Mouse (Mus musculus): ENCODE data around the gene Gstm6. TPM values are rescaled to one million over a fixed set of nuclear protein-coding genes. Genes with fewer than 3 reads are reported as not detected.
A peak's percentile ranks its signal among the peaks of the same experiment; 100 is the strongest.

Gstm6 gene
- total and polyA plus RNA-seq, 2 experiments = 96.1 to 138 TPM

DNA sequence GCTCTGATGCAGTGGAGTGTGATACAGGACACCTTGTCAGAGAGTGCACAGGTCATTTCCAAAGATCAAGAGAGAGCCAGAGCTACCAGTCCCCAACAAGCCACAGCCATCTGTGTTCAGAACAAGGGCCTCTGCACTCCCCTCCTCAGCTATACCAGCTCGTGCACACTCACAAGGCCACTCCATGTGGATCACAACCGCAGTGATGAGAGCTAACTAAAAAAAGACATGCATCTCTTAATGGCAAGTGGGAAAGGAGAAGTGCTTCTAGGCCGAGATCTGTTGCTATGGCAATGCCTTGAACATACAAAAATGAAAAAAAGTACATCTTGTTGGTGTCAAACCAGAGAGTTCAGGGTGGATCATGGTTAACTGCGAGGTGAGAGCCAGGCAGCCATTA lies 3.7 kb downstream of the Gstm6 start:
- peak overlapping the region; percentile 33 for H3K27ac ChIP-seq (replicated peaks; ENCODE audit: insufficient read depth, low read depth, low read length)
- H3K36me3 ChIP-seq (ENCODE audit: control insufficient read depth, insufficient read depth, low read length) = no peaks in the 10 kb centered on the region
- TF ChIP-seq CTCF (IDR thresholded peaks at IDR 0.05; ENCODE audit: low read depth, low read length) (no peak), POLR2A (IDR thresholded peaks at IDR 0.05; ENCODE audit: extremely low read depth, insufficient read depth, low read length) (no peak)
- WGBS = 82% methylated on average over 4 of the region's 4 CpGs
- H3K4me3 ChIP-seq (ENCODE audit: insufficient read depth, low read depth, low read length) = no peak overlapping the region
- no peak overlapping the region for H3K9ac ChIP-seq (ENCODE audit: low read depth, low read length)
- DNase-seq (ENCODE audit: extremely low read depth, low read depth, low spot score) = no peak
- H3K27me3 ChIP-seq (ENCODE audit: control insufficient read depth, insufficient read depth, low read length) = no peaks in the 10 kb centered on the region
- peaks cover 11% of the 10 kb centered on the region for H3K4me1 ChIP-seq (ENCODE audit: control insufficient read depth, insufficient read depth, low read length)
- no peaks in the 10 kb centered on the region for H3K79me2 ChIP-seq (ENCODE audit: control insufficient read depth, insufficient read depth, low read length)

DNA sequence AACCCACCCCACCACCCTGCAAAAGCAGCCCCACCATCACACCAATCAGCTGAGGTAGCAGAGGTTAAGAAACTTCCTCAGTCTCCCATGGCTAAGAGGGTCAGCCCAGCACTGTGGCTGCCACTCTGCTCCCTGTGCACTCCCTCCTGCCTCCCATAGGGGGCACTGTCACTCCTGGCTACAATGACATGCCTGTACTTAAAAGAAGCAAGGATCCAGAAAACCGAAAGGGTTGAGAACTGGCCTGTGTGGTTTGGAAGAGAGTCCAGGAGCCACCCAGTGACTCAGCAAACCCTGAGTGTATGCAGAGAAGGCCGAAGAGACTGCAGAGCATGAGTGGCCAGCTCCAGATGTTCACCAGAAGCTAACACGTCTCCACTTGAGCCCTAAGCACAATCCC lies 4.1 kb downstream of the Gstm6 start:
- peak; percentile 83 for DNase-seq (ENCODE audit: extremely low read depth, low read depth, low spot score)
- TF ChIP-seq CTCF (IDR thresholded peaks at IDR 0.05; ENCODE audit: low read depth, low read length) = peak; percentile 95
- no peak for TF ChIP-seq POLR2A (IDR thresholded peaks at IDR 0.05; ENCODE audit: extremely low read depth, insufficient read depth, low read length)
- Histone ChIP-seq H3K27me3 (ENCODE audit: control insufficient read depth, insufficient read depth, low read length) (no peaks in the 10 kb centered on the region), H3K27ac (replicated peaks; ENCODE audit: insufficient read depth, low read depth, low read length) (peak overlapping the region; percentile 15), H3K4me1 (ENCODE audit: control insufficient read depth, insufficient read depth, low read length) (peaks cover 11% of the 10 kb centered on the region), H3K36me3 (ENCODE audit: control insufficient read depth, insufficient read depth, low read length) (no peaks in the 10 kb centered on the region), H3K9ac (ENCODE audit: low read depth, low read length) (no peak overlapping the region), H3K79me2 (ENCODE audit: control insufficient read depth, insufficient read depth, low read length) (no peaks in the 10 kb centered on the region), H3K4me3 (ENCODE audit: insufficient read depth, low read depth, low read length) (no peak overlapping the region)
- 12% methylated on average over 3 of the region's 3 CpGs for WGBS

- Histone ChIP-seq H3K79me2 (ENCODE audit: control insufficient read depth, insufficient read depth, low read length) (no peaks in the 10 kb centered on the region), H3K27me3 (ENCODE audit: control insufficient read depth, insufficient read depth, low read length) (no peaks in the 10 kb centered on the region), H3K4me1 (ENCODE audit: control insufficient read depth, insufficient read depth, low read length) (peaks cover 12% of the 10 kb centered on the region), H3K36me3 (ENCODE audit: control insufficient read depth, insufficient read depth, low read length) (no peaks in the 10 kb centered on the region), H3K9ac (ENCODE audit: low read depth, low read length) (no peak overlapping the region), H3K27ac (replicated peaks; ENCODE audit: insufficient read depth, low read depth, low read length) (no peak overlapping the region), H3K4me3 (ENCODE audit: insufficient read depth, low read depth, low read length) (no peak overlapping the region)
- no peak for TF ChIP-seq CTCF (IDR thresholded peaks at IDR 0.05; ENCODE audit: low read depth, low read length)
- no peak for TF ChIP-seq POLR2A (IDR thresholded peaks at IDR 0.05; ENCODE audit: extremely low read depth, insufficient read depth, low read length)
- 59% methylated on average over 3 of the region's 3 CpGs for WGBS
- no peak for DNase-seq (ENCODE audit: extremely low read depth, low read depth, low spot score)
Measured at GRCm38 (mm10) chr3:107935888-107936287, 7.7 kb downstream of the Gstm6 start.

DNA sequence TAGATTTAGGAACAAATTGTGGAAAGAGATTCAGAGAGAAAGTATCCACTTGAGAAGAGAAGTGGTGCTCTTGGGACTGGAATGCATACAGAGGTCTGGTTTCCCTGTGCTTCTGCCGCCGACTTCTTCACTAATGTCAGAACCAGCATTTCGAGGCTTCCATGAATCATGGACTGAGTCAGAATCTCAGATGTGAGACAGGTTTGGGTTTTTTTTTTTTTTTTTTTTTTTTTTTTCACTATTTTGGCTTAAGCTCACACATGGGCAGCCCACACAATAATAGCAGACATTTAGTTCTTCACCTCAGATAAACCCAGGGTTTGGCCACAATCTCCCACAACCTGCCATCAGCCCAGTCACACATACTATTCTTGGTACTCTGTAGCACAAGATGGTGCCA lies 8.3 kb downstream of the Gstm6 start:
- Histone ChIP-seq H3K27ac (replicated peaks; ENCODE audit: insufficient read depth, low read depth, low read length) (no peak overlapping the region), H3K9ac (ENCODE audit: low read depth, low read length) (no peak overlapping the region), H3K36me3 (ENCODE audit: control insufficient read depth, insufficient read depth, low read length) (no peaks in the 10 kb centered on the region), H3K4me3 (ENCODE audit: insufficient read depth, low read depth, low read length) (no peak overlapping the region), H3K4me1 (ENCODE audit: control insufficient read depth, insufficient read depth, low read length) (peaks cover 9% of the 10 kb centered on the region), H3K27me3 (ENCODE audit: control insufficient read depth, insufficient read depth, low read length) (no peaks in the 10 kb centered on the region), H3K79me2 (ENCODE audit: control insufficient read depth, insufficient read depth, low read length) (no peaks in the 10 kb centered on the region)
- no peak for TF ChIP-seq CTCF (IDR thresholded peaks at IDR 0.05; ENCODE audit: low read depth, low read length)
- TF ChIP-seq POLR2A (IDR thresholded peaks at IDR 0.05; ENCODE audit: extremely low read depth, insufficient read depth, low read length) = no peak
- no peak for DNase-seq (ENCODE audit: extremely low read depth, low read depth, low spot score)
- 89% methylated on average over 3 of the region's 3 CpGs for WGBS

DNA sequence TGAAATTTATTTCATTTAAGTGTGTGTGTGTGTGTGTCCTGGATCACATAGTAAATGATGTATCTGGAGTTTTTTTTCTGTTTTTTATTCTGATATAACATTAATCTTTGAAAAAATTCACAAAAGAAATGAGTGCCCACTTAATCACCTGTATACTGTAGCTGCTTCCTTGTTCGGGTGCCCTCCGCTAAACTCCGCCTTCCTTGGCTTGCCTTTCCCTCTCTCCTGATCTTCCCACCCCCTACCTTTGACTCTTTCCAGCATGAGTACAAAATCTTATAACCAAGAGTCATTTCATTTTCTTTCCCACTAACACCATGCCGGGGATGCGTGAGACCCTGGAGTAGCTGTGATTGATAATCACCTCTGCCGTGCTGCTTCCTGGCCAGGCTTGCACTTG lies 11.4 kb downstream of the Gstm6 start:
- Histone ChIP-seq H3K4me1 (ENCODE audit: control insufficient read depth, insufficient read depth, low read length) (peaks cover 4% of the 10 kb centered on the region; the same call in 1 of the 2 replicates), H3K79me2 (ENCODE audit: control insufficient read depth, insufficient read depth, low read length) (no peaks in the 10 kb centered on the region), H3K36me3 (ENCODE audit: control insufficient read depth, insufficient read depth, low read length) (no peaks in the 10 kb centered on the region), H3K27me3 (ENCODE audit: control insufficient read depth, insufficient read depth, low read length) (no peaks in the 10 kb centered on the region), H3K9ac (ENCODE audit: low read depth, low read length) (peak overlapping the region; percentile 7; the same call in 1 of the 2 replicates), H3K4me3 (ENCODE audit: insufficient read depth, low read depth, low read length) (no peak overlapping the region; the same call in 1 of the 2 replicates), H3K27ac (replicated peaks; ENCODE audit: insufficient read depth, low read depth, low read length) (peak overlapping the region; percentile 32)
- TF ChIP-seq POLR2A (IDR thresholded peaks at IDR 0.05; ENCODE audit: extremely low read depth, insufficient read depth, low read length) (no peak), CTCF (IDR thresholded peaks at IDR 0.05; ENCODE audit: low read depth, low read length) (no peak)
- DNase-seq (ENCODE audit: extremely low read depth, low read depth, low spot score) = peak; percentile 83
- WGBS = 36% methylated on average over 6 of the region's 6 CpGs

GRCm38 (mm10) chr3:107931670-107932069 lies 11.9 kb downstream of the Gstm6 start, which contains the start of gene Gstm7:
Gstm7 (minus strand) TSS chr3:107931817.
- TF ChIP-seq POLR2A (IDR thresholded peaks at IDR 0.05; ENCODE audit: extremely low read depth, insufficient read depth, low read length) = no peak
- TF ChIP-seq CTCF (IDR thresholded peaks at IDR 0.05; ENCODE audit: low read depth, low read length) = peak; percentile 20; the same call in 1 of the 2 replicates
- Histone ChIP-seq H3K9ac (ENCODE audit: low read depth, low read length) (peak within 1 kb of the TSS; percentile 12; the same call in 1 of the 2 replicates), H3K27me3 (ENCODE audit: control insufficient read depth, insufficient read depth, low read length) (no peaks in the 10 kb centered on the region), H3K36me3 (ENCODE audit: control insufficient read depth, insufficient read depth, low read length) (no peaks in the 10 kb centered on the region), H3K27ac (replicated peaks; ENCODE audit: insufficient read depth, low read depth, low read length) (peak within 1 kb of the TSS; percentile 32), H3K4me1 (ENCODE audit: control insufficient read depth, insufficient read depth, low read length) (peaks cover 4% of the 10 kb centered on the region; the same call in 1 of the 2 replicates), H3K4me3 (ENCODE audit: insufficient read depth, low read depth, low read length) (peak within 1 kb of the TSS; percentile 25; the same call in 1 of the 2 replicates), H3K79me2 (ENCODE audit: control insufficient read depth, insufficient read depth, low read length) (no peaks in the 10 kb centered on the region)
- WGBS = 3% methylated on average over 10 of the region's 10 CpGs
- peak; percentile 98 for DNase-seq (ENCODE audit: extremely low read depth, low read depth, low spot score)

Data from liver, adult 2 months (tissue).